Mouse (Mus musculus): ENCODE measurements around the gene Stx19. TPM values are rescaled to one million over a fixed set of nuclear protein-coding genes. Genes with fewer than 3 reads are reported as not detected.

The Stx19 gene
- polyA plus RNA-seq, 1 experiment from 2014 or later = 3.5 TPM

Small RNAs within 50 kb of the gene (microRNA-seq; reads per million reads assigned to microRNA genes)
- gene Gm25986 = not detected

Other genes with a start within 250 kb of the Stx19 start
- 6.8 and 8.5 TPM in 2 replicates for gene Nsun3, start 27.9 kb upstream of the Stx19 start, polyA plus RNA-seq (2015; fragmentation: Nextera tagmentation; extraction: Ambion mirVana)
- gene Arl13b, start 32.4 kb downstream of the Stx19 start, polyA plus RNA-seq (2015; fragmentation: Nextera tagmentation; extraction: Ambion mirVana) = 20.5 and 21.3 TPM in 2 replicates
- gene Pros1, start 39.6 kb downstream of the Stx19 start, polyA plus RNA-seq (2015; fragmentation: Nextera tagmentation; extraction: Ambion mirVana) = 66.1 and 69.3 TPM in 2 replicates